Mouse (Mus musculus): Measurements from ENCODE around the gene Mog. TPM values are rescaled to one million over a fixed set of nuclear protein-coding genes. Genes with fewer than 3 reads are reported as not detected.

Gene Mog
- polyA plus RNA-seq, 2 experiments: not detected

GRCm38 (mm10) chr17:37008161-37008560, 15.0 kb downstream of the Mog start:
- no peak for TF ChIP-seq CTCF (IDR thresholded peaks at IDR 0.05; ENCODE audit: low read depth)
- TF ChIP-seq EP300 (IDR thresholded peaks at IDR 0.05; ENCODE audit: low read depth): no peak
- H3K9me3 ChIP-seq (ENCODE audit: control insufficient read depth, low read length): no peaks in the 10 kb centered on the region
- H3K4me1 ChIP-seq (replicated peaks; ENCODE audit: control insufficient read depth in 2 of 2, insufficient read depth in 2 of 2, low read length in 1 of 2): no peaks in the 10 kb centered on the region
- DNase-seq (ENCODE audit: low read depth in 3 of 3, low spot score in 3 of 3) (no peak), ATAC-seq (ENCODE audit: insufficient read depth) (no peak)
- H3K36me3 ChIP-seq (replicated peaks; ENCODE audit: control insufficient read depth, insufficient read depth, low read depth): no peaks in the 10 kb centered on the region
- H3K27ac ChIP-seq: no peak overlapping the region
- H3K4me3 ChIP-seq (ENCODE audit: insufficient read depth in 1 of 2, low read depth in 2 of 2, low read length in 2 of 2): no peak overlapping the region
- WGBS (ENCODE audit: insufficient replicate concordance): 78% methylated on average over 6 of the region's 6 CpGs
- H3K27me3 ChIP-seq (ENCODE audit: control insufficient read depth, insufficient read depth, low read length): peaks cover 3% of the 10 kb centered on the region
- no peak overlapping the region for H3K9ac ChIP-seq (replicated peaks)
- H3K4me2 ChIP-seq (ENCODE audit: low read depth): no peak overlapping the region

DNA sequence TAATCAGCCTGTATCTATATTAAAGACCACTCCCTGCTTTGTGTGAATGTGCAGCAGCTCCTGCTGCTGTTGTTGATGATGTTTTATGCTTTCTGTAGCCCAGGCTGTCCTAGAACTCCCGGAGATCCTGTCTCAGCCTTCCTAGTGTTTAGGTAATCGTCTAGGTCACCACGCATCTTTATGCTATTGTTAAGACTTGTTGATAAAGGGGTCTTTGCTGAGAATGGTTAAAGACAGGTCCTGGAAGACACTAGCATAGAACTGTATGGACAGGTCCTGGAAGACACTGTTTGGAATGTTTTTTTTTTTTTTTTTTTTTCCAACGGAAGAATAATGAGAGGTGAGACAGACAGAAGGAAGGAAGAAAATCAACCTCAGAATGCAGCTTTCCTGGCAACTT, 19.8 kb downstream of the Mog start:
- Histone ChIP-seq H3K36me3 (replicated peaks; ENCODE audit: control insufficient read depth, insufficient read depth, low read depth) (no peaks in the 10 kb centered on the region), H3K4me3 (ENCODE audit: insufficient read depth in 1 of 2, low read depth in 2 of 2, low read length in 2 of 2) (peak overlapping the region in 1 of 2 experiments; percentile 30; a peak in 2 of 4 replicates), H3K27me3 (ENCODE audit: control insufficient read depth, insufficient read depth, low read length) (peaks cover 12% of the 10 kb centered on the region), H3K27ac (no peak overlapping the region), H3K4me1 (replicated peaks; ENCODE audit: control insufficient read depth in 2 of 2, insufficient read depth in 2 of 2, low read length in 1 of 2) (no peaks in the 10 kb centered on the region), H3K9ac (replicated peaks) (no peak overlapping the region), H3K4me2 (ENCODE audit: low read depth) (peak overlapping the region; percentile 61; the same call in 1 of the 2 replicates), H3K9me3 (ENCODE audit: control insufficient read depth, low read length) (no peaks in the 10 kb centered on the region)
- ATAC-seq (ENCODE audit: insufficient read depth) (no peak), DNase-seq (ENCODE audit: low read depth in 3 of 3, low spot score in 3 of 3) (no peak)
- 31% methylated on average over 4 of the region's 4 CpGs for WGBS (ENCODE audit: insufficient replicate concordance)
- TF ChIP-seq EP300 (IDR thresholded peaks at IDR 0.05; ENCODE audit: low read depth): no peak
- no peak for TF ChIP-seq CTCF (IDR thresholded peaks at IDR 0.05; ENCODE audit: low read depth)

- H3K4me1 ChIP-seq (replicated peaks; ENCODE audit: control insufficient read depth in 2 of 2, insufficient read depth in 2 of 2, low read length in 1 of 2): no peaks in the 10 kb centered on the region
- 2% methylated on average over 49 of the region's 49 CpGs for WGBS (ENCODE audit: insufficient replicate concordance)
- no peak overlapping the region for H3K27ac ChIP-seq
These were observed 20.6 kb downstream of the Mog start for GRCm38 (mm10) chr17:37002364-37003330.

DNA sequence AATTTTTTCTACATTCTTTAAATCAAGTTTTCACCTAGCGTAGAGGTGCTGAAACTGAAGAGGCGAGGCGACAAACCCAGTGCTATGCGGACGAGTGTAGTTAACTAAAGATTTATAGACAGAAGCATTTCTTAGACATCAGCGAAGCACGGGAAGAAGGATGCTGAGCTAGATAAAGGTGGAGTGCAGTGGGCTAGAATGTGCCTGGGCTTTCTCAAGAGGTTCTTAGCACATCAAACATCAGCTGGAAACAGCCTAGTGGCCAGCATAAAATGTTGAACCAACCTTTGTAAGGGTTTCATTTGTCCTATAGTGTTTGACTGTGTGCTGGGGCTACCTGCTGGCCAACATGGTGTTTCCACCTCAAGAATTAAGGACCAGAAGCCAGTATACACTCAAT, 22.3 kb downstream of the Mog start, which contains the start of gene Zfp57:
TSS of gene Zfp57 (plus strand) at position 301 of the 400 bp plus-strand sequence.
- Histone ChIP-seq H3K4me2 (ENCODE audit: low read depth) (no peak within 1 kb of the TSS), H3K36me3 (replicated peaks; ENCODE audit: control insufficient read depth, insufficient read depth, low read depth) (no peaks in the 10 kb centered on the region), H3K4me3 (ENCODE audit: insufficient read depth in 1 of 2, low read depth in 2 of 2, low read length in 2 of 2) (no peak within 1 kb of the TSS), H3K27ac (no peak within 1 kb of the TSS), H3K9ac (replicated peaks) (no peak within 1 kb of the TSS), H3K9me3 (ENCODE audit: control insufficient read depth, low read length) (no peaks in the 10 kb centered on the region), H3K27me3 (ENCODE audit: control insufficient read depth, insufficient read depth, low read length) (peaks cover 12% of the 10 kb centered on the region), H3K4me1 (replicated peaks; ENCODE audit: control insufficient read depth in 2 of 2, insufficient read depth in 2 of 2, low read length in 1 of 2) (no peaks in the 10 kb centered on the region)
- DNase-seq (ENCODE audit: low read depth in 3 of 3, low spot score in 3 of 3) (no peak), ATAC-seq (ENCODE audit: insufficient read depth) (no peak)
- TF ChIP-seq EP300 (IDR thresholded peaks at IDR 0.05; ENCODE audit: low read depth): no peak
- no peak for TF ChIP-seq CTCF (IDR thresholded peaks at IDR 0.05; ENCODE audit: low read depth)
- 63% methylated on average over 7 of the region's 7 CpGs for WGBS (ENCODE audit: insufficient replicate concordance)

More at GRCm38 (mm10) chr17:37002364-37003330, 20.6 kb downstream of the Mog start:
- peak overlapping the region; percentile 61 for H3K4me2 ChIP-seq (ENCODE audit: low read depth)
- H3K4me3 ChIP-seq (ENCODE audit: insufficient read depth in 1 of 2, low read depth in 2 of 2, low read length in 2 of 2): peak overlapping the region; percentile 30 to 45
- no peaks in the 10 kb centered on the region for H3K36me3 ChIP-seq (replicated peaks; ENCODE audit: control insufficient read depth, insufficient read depth, low read depth)
- H3K27me3 ChIP-seq (ENCODE audit: control insufficient read depth, insufficient read depth, low read length): peaks cover 12% of the 10 kb centered on the region
- peak; percentile 26; the same call in 1 of the 2 replicates for ATAC-seq (ENCODE audit: insufficient read depth)
- no peak for TF ChIP-seq CTCF (IDR thresholded peaks at IDR 0.05; ENCODE audit: low read depth)
- no peak for TF ChIP-seq EP300 (IDR thresholded peaks at IDR 0.05; ENCODE audit: low read depth)
- H3K9ac ChIP-seq (replicated peaks): peak overlapping the region; percentile 28; the same call in 1 of the 2 replicates
- peak in 1 of 3 experiments; percentile 4 for DNase-seq (ENCODE audit: low read depth in 3 of 3, low spot score in 3 of 3)
- H3K9me3 ChIP-seq (ENCODE audit: control insufficient read depth, low read length): no peaks in the 10 kb centered on the region

DNA sequence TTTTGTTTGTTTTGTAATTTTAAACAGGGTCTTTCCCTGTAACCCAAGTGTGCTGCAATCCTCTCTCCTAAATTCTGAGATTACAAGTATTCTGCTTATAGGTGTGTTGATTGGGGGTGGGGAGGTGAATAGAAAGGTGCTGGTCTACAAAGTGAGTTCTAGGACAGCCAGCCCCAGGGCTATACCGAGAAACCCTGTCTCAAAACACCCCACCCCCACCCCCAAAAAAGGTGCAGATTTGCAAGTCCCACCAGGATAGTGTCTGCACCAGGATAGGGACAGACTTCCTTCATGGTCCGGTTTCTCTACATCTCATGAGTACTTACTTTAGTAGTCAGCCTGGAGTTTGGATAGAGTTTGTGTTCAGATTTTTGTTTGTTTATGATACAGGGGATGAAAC, 24.7 kb downstream of the Mog start:
- no peak overlapping the region for H3K4me2 ChIP-seq (ENCODE audit: low read depth)
- no peaks in the 10 kb centered on the region for H3K36me3 ChIP-seq (replicated peaks; ENCODE audit: control insufficient read depth, insufficient read depth, low read depth)
- 40% methylated on average over 2 of the region's 2 CpGs for WGBS (ENCODE audit: insufficient replicate concordance)
- H3K9ac ChIP-seq (replicated peaks): no peak overlapping the region
- H3K27me3 ChIP-seq (ENCODE audit: control insufficient read depth, insufficient read depth, low read length): peaks cover 12% of the 10 kb centered on the region
- no peaks in the 10 kb centered on the region for H3K9me3 ChIP-seq (ENCODE audit: control insufficient read depth, low read length)
- H3K4me3 ChIP-seq (ENCODE audit: insufficient read depth in 1 of 2, low read depth in 2 of 2, low read length in 2 of 2): no peak overlapping the region
- ATAC-seq (ENCODE audit: insufficient read depth) (no peak), DNase-seq (ENCODE audit: low read depth in 3 of 3, low spot score in 3 of 3) (no peak)
- H3K4me1 ChIP-seq (replicated peaks; ENCODE audit: control insufficient read depth in 2 of 2, insufficient read depth in 2 of 2, low read length in 1 of 2): no peaks in the 10 kb centered on the region
- H3K27ac ChIP-seq: no peak overlapping the region
- TF ChIP-seq EP300 (IDR thresholded peaks at IDR 0.05; ENCODE audit: low read depth): no peak
- TF ChIP-seq CTCF (IDR thresholded peaks at IDR 0.05; ENCODE audit: low read depth): no peak

All from liver, embryonic 14.5 days (tissue).